Comparison of ENCODE assay signal across 9 mouse cellular contexts in the genomic region with DNA sequence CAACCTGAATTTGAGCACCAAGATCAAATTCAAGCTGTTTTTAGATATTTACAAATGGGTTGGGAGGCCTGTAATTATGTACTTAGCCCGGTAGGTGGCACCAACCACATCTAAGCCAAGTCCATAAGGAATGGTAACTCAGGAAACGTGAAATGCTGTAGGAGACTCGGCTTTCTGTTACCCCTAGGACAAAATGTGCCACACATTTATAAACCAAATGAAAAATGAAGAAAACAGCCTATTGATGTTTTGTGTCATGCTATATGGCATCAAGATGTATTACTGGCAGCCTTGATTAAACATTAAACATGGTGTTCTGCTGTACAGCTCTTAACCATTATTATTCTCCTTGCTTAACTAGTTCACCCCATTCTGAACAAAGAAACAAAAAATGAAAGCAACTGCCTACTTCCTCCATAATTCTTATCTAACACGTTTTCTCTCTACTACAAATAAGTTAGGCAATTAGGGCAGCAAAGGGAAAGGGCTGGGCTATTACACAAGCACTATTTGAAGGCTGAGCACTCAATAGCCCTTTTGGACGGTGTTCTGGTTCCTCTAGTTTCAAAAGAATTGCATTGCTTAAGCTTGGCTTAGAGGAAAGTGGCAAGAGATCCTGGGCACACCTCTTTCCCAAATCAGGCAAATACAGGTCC. TPM values are rescaled to one million over a fixed set of nuclear protein-coding genes. Genes with fewer than 3 reads are reported as not detected.
DNase-seq lines count a peak whose midpoint lies in the region; ATAC-seq and TF ChIP-seq lines count a peak whose summit lies in the region.
"Had no signal": no experiment of that assay in that cellular context is flagged by ENCODE, and none has a peak within 500 bp of the region (broad histone marks: within the 10 kb centered on the region; RNA-seq: fewer than 3 reads in every experiment).

No protein-coding gene starts in this region.

- TF ChIP-seq CTCF in stomach, postnatal 0 days (IDR thresholded peaks at IDR 0.05; ENCODE audit: low read depth) = peak; percentile 89

- H3K4me1 ChIP-seq in heart, embryonic 11.5 days (ENCODE audit: control insufficient read depth, insufficient read depth, low read length) = no peaks in the 10 kb centered on the region
- no peaks in the 10 kb centered on the region for H3K4me1 ChIP-seq in liver, embryonic 13.5 days (replicated peaks)
- H3K4me1 ChIP-seq in stomach, postnatal 0 days (replicated peaks; ENCODE audit: control insufficient read depth, insufficient read depth) = no peaks in the 10 kb centered on the region
- H3K4me1 ChIP-seq: embryonic facial prominence, embryonic 12.5 days had no signal

- ATAC-seq in heart, embryonic 11.5 days (replicated peaks; ENCODE audit: insufficient number of reproducible peaks, low FRiP score, low TSS enrichment) = no peak
- no peak for ATAC-seq in liver, embryonic 13.5 days (ENCODE audit: low read depth)
- ATAC-seq in stomach, postnatal 0 days (ENCODE audit: low FRiP score, low TSS enrichment) = peak; percentile 81

- no peaks in the 10 kb centered on the region for H3K36me3 ChIP-seq in heart, embryonic 11.5 days (ENCODE audit: control insufficient read depth, insufficient read depth, low read length)
- no peaks in the 10 kb centered on the region for H3K36me3 ChIP-seq in liver, embryonic 13.5 days
- H3K36me3 ChIP-seq in stomach, postnatal 0 days (ENCODE audit: control insufficient read depth, insufficient read depth, low read length) = no peaks in the 10 kb centered on the region
- H3K36me3 ChIP-seq: embryonic facial prominence, embryonic 12.5 days had no signal

- H3K27ac ChIP-seq in heart, embryonic 11.5 days (ENCODE audit: low read depth, low read length) = no peak overlapping the region
- H3K27ac ChIP-seq in liver, embryonic 13.5 days = no peak overlapping the region
- peak overlapping the region; percentile 45; the same call in 1 of the 2 replicates for H3K27ac ChIP-seq in stomach, postnatal 0 days (replicated peaks)
- H3K27ac ChIP-seq: embryonic facial prominence, embryonic 12.5 days had no signal

- H3K9ac ChIP-seq in heart, embryonic 11.5 days (ENCODE audit: low read depth, low read length) = no peak overlapping the region
- H3K9ac ChIP-seq in liver, embryonic 13.5 days = no peak overlapping the region
- no peak overlapping the region for H3K9ac ChIP-seq in stomach, postnatal 0 days (ENCODE audit: low read length)
- H3K9ac ChIP-seq: embryonic facial prominence, embryonic 12.5 days had no signal

- no peaks in the 10 kb centered on the region for H3K9me3 ChIP-seq in heart, embryonic 11.5 days (replicated peaks; ENCODE audit: control insufficient read depth, low read length)
- no peaks in the 10 kb centered on the region for H3K9me3 ChIP-seq in liver, embryonic 13.5 days (replicated peaks)
- H3K9me3 ChIP-seq in stomach, postnatal 0 days (ENCODE audit: control insufficient read depth, low read length) = no peaks in the 10 kb centered on the region
- H3K9me3 ChIP-seq: embryonic facial prominence, embryonic 12.5 days had no signal

- peak; percentile 66 to 67 for DNase-seq in B cell, adult 2 months
- peak; percentile 30 to 46 for DNase-seq in adrenal gland, adult 18-20 months (ENCODE audit: low spot score in 2 of 2)
- peak; percentile 57 for DNase-seq in embryo, embryonic 11.5 days (ENCODE audit: low read depth, low spot score)
- DNase-seq in kidney, adult 9 months = peak; percentile 69
- peak; percentile 29 for DNase-seq in liver, embryonic 13.5 days
- DNase-seq in naive thymus-derived CD4-positive, alpha-beta T cell, adult 2 months (ENCODE audit: low read depth) = peak; percentile 70
- DNase-seq in stomach, postnatal 0 days (ENCODE audit: low spot score) = peak; percentile 38

- WGBS in heart, embryonic 11.5 days (ENCODE audit: insufficient replicate concordance) = 15% methylated on average over 5 of the region's 5 CpGs
- 6% methylated on average over 5 of the region's 5 CpGs for WGBS in liver, embryonic 13.5 days (ENCODE audit: insufficient replicate concordance)
- 7% methylated on average over 5 of the region's 5 CpGs for WGBS in stomach, postnatal 0 days

- no peak overlapping the region for H3K4me3 ChIP-seq in heart, embryonic 11.5 days (ENCODE audit: low read depth, low read length)
- no peak overlapping the region for H3K4me3 ChIP-seq in liver, embryonic 13.5 days (replicated peaks)
- peak overlapping the region; percentile 27 for H3K4me3 ChIP-seq in stomach, postnatal 0 days (ENCODE audit: low read depth, low read length)
- H3K4me3 ChIP-seq: embryonic facial prominence, embryonic 12.5 days had no signal

- peak overlapping the region; percentile 42 for H3K4me2 ChIP-seq in heart, embryonic 11.5 days
- 0 out of 2 replicates have a peak overlapping the region, but pooled peaks have one; percentile 7 for H3K4me2 ChIP-seq in liver, embryonic 13.5 days
- peak overlapping the region; percentile 44 for H3K4me2 ChIP-seq in stomach, postnatal 0 days (replicated peaks; ENCODE audit: low read depth)
- H3K4me2 ChIP-seq: embryonic facial prominence, embryonic 12.5 days had no signal

- TF ChIP-seq EP300 in stomach, postnatal 0 days (optimal IDR thresholded peaks at IDR 0.05) = peak; percentile 62

- H3K27me3 ChIP-seq in heart, embryonic 11.5 days (ENCODE audit: control insufficient read depth, insufficient read depth, low read length) = no peaks in the 10 kb centered on the region
- no peaks in the 10 kb centered on the region for H3K27me3 ChIP-seq in liver, embryonic 13.5 days
- no peaks in the 10 kb centered on the region for H3K27me3 ChIP-seq in stomach, postnatal 0 days (ENCODE audit: control insufficient read depth, insufficient read depth, low read length)
- H3K27me3 ChIP-seq: embryonic facial prominence, embryonic 12.5 days had no signal

RNA-seq across cellular contexts. Expression of a gene that starts 12.0 kb away (rescaled TPM):
- not detected for total RNA-seq in adrenal gland, adult 18-20 months (2021)
- polyA plus RNA-seq in heart, embryonic 11.5 days (2014; fragmentation: Nextera tagmentation; extraction: Ambion mirVana) = not detected in 2 replicates
- polyA plus RNA-seq in liver, embryonic 13.5 days (2015; fragmentation: Nextera tagmentation; extraction: Ambion mirVana) = not detected in 2 replicates
- polyA plus RNA-seq in stomach, postnatal 0 days (2015; fragmentation: Nextera tagmentation; extraction: Ambion mirVana) = not detected in 2 replicates
- polyA plus RNA-seq: embryonic facial prominence, embryonic 12.5 days had no signal

RNA-seq across cellular contexts. Expression of a gene that starts 20.1 kb away (rescaled TPM):
- total RNA-seq in adrenal gland, adult 18-20 months (2021) = 10 to 100 TPM; 25.0 to 27.7 TPM
- polyA plus RNA-seq in heart, embryonic 11.5 days (2014; fragmentation: Nextera tagmentation; extraction: Ambion mirVana) = 12.2 and 12.3 TPM in 2 replicates
- 6.1 TPM in 2 replicates for polyA plus RNA-seq in liver, embryonic 13.5 days (2015; fragmentation: Nextera tagmentation; extraction: Ambion mirVana)
- 14.5 and 14.6 TPM in 2 replicates for polyA plus RNA-seq in stomach, postnatal 0 days (2015; fragmentation: Nextera tagmentation; extraction: Ambion mirVana)
